Mouse (Mus musculus) limb, embryonic 12.5 days (tissue): Measurements from ENCODE around the gene 2010003K11Rik. TPM values are rescaled to one million over a fixed set of nuclear protein-coding genes. Genes with fewer than 3 reads are reported as not detected.
A peak's percentile ranks its signal among the peaks of the same experiment; 100 is the strongest.

ENCODE experiments used
- ATAC-seq: fragments of 200-750 bp; cut with Nextera tagmentation; 2 replicates; pipeline ENCODE4 v1.8.0; 2017; ENCODE audit warnings: low read depth, moderate TSS enrichment; ENCODE audit not compliant: insufficient number of reproducible peaks, insufficient read depth, low FRiP score, low TSS enrichment
- H3K27ac ChIP-seq: fragments of 300-500 bp; sonication (generic); 2 replicates; pipeline ENCODE4 v1.5.1; 2016; ENCODE audit warnings: mild to moderate bottlenecking, moderate library complexity
- H3K27me3 ChIP-seq: fragments of 300-500 bp; sonication (generic); 2 replicates; pipeline ENCODE4 v1.6.1; 2016; ENCODE audit warnings: mild to moderate bottlenecking, moderate library complexity
- H3K36me3 ChIP-seq: fragments of 300-500 bp; sonication (generic); 2 replicates; pipeline ENCODE4 v1.6.1; 2016; ENCODE audit warnings: mild to moderate bottlenecking, moderate library complexity
- H3K4me1 ChIP-seq: fragments of 300-500 bp; sonication (generic); replicated peaks from 2 replicates; pipeline ENCODE4 v1.6.1; 2016
- H3K4me2 ChIP-seq: fragments of 300-500 bp; sonication (generic); 2 replicates; pipeline ENCODE4 v1.6.1; 2016; ENCODE audit warnings: mild to moderate bottlenecking, moderate library complexity
- H3K4me3 ChIP-seq: fragments of 300-500 bp; sonication (generic); replicated peaks from 2 replicates; pipeline ENCODE4 v1.5.1; 2016; ENCODE audit warnings: mild to moderate bottlenecking
- H3K9ac ChIP-seq: fragments of 300-500 bp; sonication (generic); replicated peaks from 2 replicates; pipeline ENCODE4 v1.6.1; 2016; ENCODE audit warnings: mild to moderate bottlenecking, moderate library complexity
- H3K9me3 ChIP-seq: fragments of 300-500 bp; sonication (generic); 2 replicates; pipeline ENCODE4 v1.6.1; 2016; ENCODE audit warnings: mild to moderate bottlenecking, moderate library complexity
- WGBS: fragments of 180-500 bp; shearing (Covaris S2); methylation state at CpG from one replicate; pipeline ENCODE4 v1.1.7; 2016; 5-methylcytosine and 5-hydroxymethylcytosine counted together
- polyA plus RNA-seq: library from polyadenylated mRNA; unstranded; fragments of >200 nt; fragmentation: Nextera tagmentation; extraction: Ambion mirVana; gene quantifications from 2 replicates; pipeline ENCODE4 v1.2.1, GENCODE M21; 2016

The 2010003K11Rik gene
- polyA plus RNA-seq, 1 experiment from 2014 or later = not detected

- Histone ChIP-seq H3K4me2 (no peak overlapping the region), H3K4me1 (peaks cover 10% of the 10 kb centered on the region), H3K36me3 (no peaks in the 10 kb centered on the region), H3K27ac (no peak overlapping the region), H3K9ac (no peak overlapping the region), H3K9me3 (no peaks in the 10 kb centered on the region), H3K4me3 (no peak overlapping the region), H3K27me3 (no peaks in the 10 kb centered on the region)
- ATAC-seq = no peak
- 91% methylated on average over 3 of the region's 3 CpGs for WGBS
These were observed 1.7 kb downstream of the 2010003K11Rik start for GRCm38 (mm10) chr19:4496535-4497262.

- Histone ChIP-seq H3K27ac (no peak overlapping the region), H3K4me1 (peaks cover 10% of the 10 kb centered on the region), H3K36me3 (no peaks in the 10 kb centered on the region), H3K4me3 (no peak overlapping the region), H3K4me2 (no peak overlapping the region), H3K27me3 (no peaks in the 10 kb centered on the region), H3K9me3 (no peaks in the 10 kb centered on the region), H3K9ac (no peak overlapping the region)
- 78% methylated on average over 5 of the region's 5 CpGs for WGBS
- ATAC-seq = no peak
These were observed 2.6 kb downstream of the 2010003K11Rik start for GRCm38 (mm10) chr19:4495814-4496213.

GRCm38 (mm10) chr19:4494707-4495106 lies 3.7 kb downstream of the 2010003K11Rik start:
- no peak overlapping the region for H3K27ac ChIP-seq
- no peak for ATAC-seq
- H3K4me3 ChIP-seq = no peak overlapping the region
- no peak overlapping the region for H3K4me2 ChIP-seq
- no peaks in the 10 kb centered on the region for H3K27me3 ChIP-seq
- 79% methylated on average over 7 of the region's 7 CpGs for WGBS
- H3K4me1 ChIP-seq = peaks cover 10% of the 10 kb centered on the region
- no peak overlapping the region for H3K9ac ChIP-seq
- H3K36me3 ChIP-seq = no peaks in the 10 kb centered on the region
- no peaks in the 10 kb centered on the region for H3K9me3 ChIP-seq

- no peak for ATAC-seq
- 56% methylated on average over 9 of the region's 9 CpGs for WGBS
- no peak overlapping the region for H3K9ac ChIP-seq
These were observed 5.7 kb downstream of the 2010003K11Rik start for GRCm38 (mm10) chr19:4492526-4493296.

GRCm38 (mm10) chr19:4491080-4491695 lies 7.2 kb downstream of the 2010003K11Rik start:
- no peaks in the 10 kb centered on the region for H3K4me1 ChIP-seq
- H3K9me3 ChIP-seq = no peaks in the 10 kb centered on the region
- H3K36me3 ChIP-seq = no peaks in the 10 kb centered on the region
- no peak overlapping the region for H3K9ac ChIP-seq
- H3K27me3 ChIP-seq = no peaks in the 10 kb centered on the region
- 68% methylated on average over 10 of the region's 10 CpGs for WGBS
- no peak overlapping the region for H3K4me3 ChIP-seq
- H3K4me2 ChIP-seq = no peak overlapping the region
- ATAC-seq = no peak
- no peak overlapping the region for H3K27ac ChIP-seq

More at GRCm38 (mm10) chr19:4492526-4493296, 5.7 kb downstream of the 2010003K11Rik start:
- no peak overlapping the region for H3K27ac ChIP-seq
- no peak overlapping the region for H3K4me3 ChIP-seq
- no peaks in the 10 kb centered on the region for H3K36me3 ChIP-seq
- H3K4me1 ChIP-seq = peaks cover 2% of the 10 kb centered on the region
- H3K27me3 ChIP-seq = no peaks in the 10 kb centered on the region
- H3K4me2 ChIP-seq = no peak overlapping the region
- H3K9me3 ChIP-seq = no peaks in the 10 kb centered on the region

- Histone ChIP-seq H3K36me3 (no peaks in the 10 kb centered on the region), H3K9ac (no peak overlapping the region), H3K27ac (no peak overlapping the region), H3K27me3 (no peaks in the 10 kb centered on the region), H3K9me3 (no peaks in the 10 kb centered on the region), H3K4me1 (no peaks in the 10 kb centered on the region), H3K4me3 (no peak overlapping the region), H3K4me2 (no peak overlapping the region)
- WGBS = 72% methylated on average over 2 of the region's 2 CpGs
- no peak for ATAC-seq
These were observed 10.5 kb downstream of the 2010003K11Rik start for GRCm38 (mm10) chr19:4487877-4488276.

GRCm38 (mm10) chr19:4485006-4485405 lies 13.4 kb downstream of the 2010003K11Rik start:
- Histone ChIP-seq H3K9me3 (no peaks in the 10 kb centered on the region), H3K4me2 (no peak overlapping the region), H3K36me3 (no peaks in the 10 kb centered on the region), H3K27ac (0 out of 2 replicates have a peak overlapping the region, but pooled peaks have one; percentile 5), H3K9ac (no peak overlapping the region), H3K27me3 (peaks cover 7% of the 10 kb centered on the region; the same call in 1 of the 2 replicates), H3K4me1 (no peaks in the 10 kb centered on the region), H3K4me3 (no peak overlapping the region)
- ATAC-seq = no peak
- WGBS = 65% methylated on average over 5 of the region's 5 CpGs

- no peak for ATAC-seq
- Histone ChIP-seq H3K27ac (no peak overlapping the region), H3K4me2 (no peak overlapping the region), H3K9me3 (no peaks in the 10 kb centered on the region), H3K4me3 (no peak overlapping the region), H3K36me3 (no peaks in the 10 kb centered on the region), H3K9ac (no peak overlapping the region), H3K27me3 (peaks cover 28% of the 10 kb centered on the region), H3K4me1 (peaks cover under 1% of the 10 kb centered on the region; the same call in 1 of the 2 replicates)
- WGBS = 84% methylated on average over 3 of the region's 3 CpGs
These were observed 16.1 kb downstream of the 2010003K11Rik start for GRCm38 (mm10) chr19:4482111-4482859.

- Histone ChIP-seq H3K9me3 (no peaks in the 10 kb centered on the region), H3K36me3 (no peaks in the 10 kb centered on the region), H3K27me3 (peaks cover 37% of the 10 kb centered on the region), H3K4me3 (no peak overlapping the region), H3K4me1 (peaks cover 8% of the 10 kb centered on the region), H3K4me2 (no peak overlapping the region), H3K27ac (no peak overlapping the region), H3K9ac (no peak overlapping the region)
- ATAC-seq = no peak
- WGBS = 37% methylated on average over 4 of the region's 4 CpGs
These were observed 17.1 kb downstream of the 2010003K11Rik start for GRCm38 (mm10) chr19:4481326-4481725.

GRCm38 (mm10) chr19:4480041-4480440 lies 18.3 kb downstream of the 2010003K11Rik start:
- ATAC-seq = no peak

GRCm38 (mm10) chr19:4478190-4478516 lies 20.2 kb downstream of the 2010003K11Rik start:
- WGBS = 40% methylated on average over 1 of the region's 1 CpGs
- H3K27me3 ChIP-seq = peaks cover 64% of the 10 kb centered on the region

More at GRCm38 (mm10) chr19:4480041-4480440, 18.3 kb downstream of the 2010003K11Rik start:
- H3K27ac ChIP-seq = no peak overlapping the region
- peaks cover 9% of the 10 kb centered on the region for H3K4me1 ChIP-seq
- H3K4me2 ChIP-seq = no peak overlapping the region
- WGBS = 84% methylated on average over 2 of the region's 2 CpGs
- no peak overlapping the region for H3K4me3 ChIP-seq
- no peak overlapping the region for H3K9ac ChIP-seq
- peaks cover 50% of the 10 kb centered on the region for H3K27me3 ChIP-seq
- no peaks in the 10 kb centered on the region for H3K36me3 ChIP-seq
- no peaks in the 10 kb centered on the region for H3K9me3 ChIP-seq

More at GRCm38 (mm10) chr19:4478190-4478516, 20.2 kb downstream of the 2010003K11Rik start:
- Histone ChIP-seq H3K27ac (no peak overlapping the region), H3K9me3 (no peaks in the 10 kb centered on the region), H3K4me2 (no peak overlapping the region), H3K9ac (no peak overlapping the region), H3K36me3 (no peaks in the 10 kb centered on the region), H3K4me3 (no peak overlapping the region), H3K4me1 (peaks cover 9% of the 10 kb centered on the region)
- no peak for ATAC-seq
